Mouse (Mus musculus): ENCODE data around the gene Acin1.

Gene Acin1

GRCm38 (mm10) chr14:54686522-54687143 is at the start of gene Acin1:
Gene Acin1 (minus strand): TSS chr14:54686931.
- DNase-seq (ENCODE audit: extremely low read depth, insufficient read length, low spot score): peak; percentile 96

- no peak for DNase-seq (ENCODE audit: extremely low read depth, insufficient read length, low spot score)
These were observed 48.5 kb upstream of the Acin1 start for GRCm38 (mm10) chr14:54735221-54735620.

- DNase-seq (ENCODE audit: extremely low read depth, insufficient read length, low spot score): no peak
These were observed 47.3 kb upstream of the Acin1 start for GRCm38 (mm10) chr14:54734004-54734403.

- no peak for DNase-seq (ENCODE audit: extremely low read depth, insufficient read length, low spot score)
These were observed 45.5 kb upstream of the Acin1 start for GRCm38 (mm10) chr14:54732206-54732605.

GRCm38 (mm10) chr14:54730305-54730704 is 43.6 kb upstream of the Acin1 start:
- DNase-seq (ENCODE audit: extremely low read depth, insufficient read length, low spot score): no peak

GRCm38 (mm10) chr14:54728823-54729653 is 42.3 kb upstream of the Acin1 start:
- DNase-seq (ENCODE audit: extremely low read depth, insufficient read length, low spot score): no peak

- no peak for DNase-seq (ENCODE audit: extremely low read depth, insufficient read length, low spot score)
These were observed 40.8 kb upstream of the Acin1 start for GRCm38 (mm10) chr14:54727565-54727964.

- DNase-seq (ENCODE audit: extremely low read depth, insufficient read length, low spot score): no peak
These were observed 37.3 kb upstream of the Acin1 start for GRCm38 (mm10) chr14:54724049-54724448.

GRCm38 (mm10) chr14:54721711-54722110 is 35.0 kb upstream of the Acin1 start:
- DNase-seq (ENCODE audit: extremely low read depth, insufficient read length, low spot score): no peak

- DNase-seq (ENCODE audit: extremely low read depth, insufficient read length, low spot score): no peak
These were observed 34.1 kb upstream of the Acin1 start for GRCm38 (mm10) chr14:54720654-54721350.

- no peak for DNase-seq (ENCODE audit: extremely low read depth, insufficient read length, low spot score)
These were observed 33.3 kb upstream of the Acin1 start for GRCm38 (mm10) chr14:54720041-54720440.

GRCm38 (mm10) chr14:54715402-54715801 is 28.7 kb upstream of the Acin1 start:
- no peak for DNase-seq (ENCODE audit: extremely low read depth, insufficient read length, low spot score)

GRCm38 (mm10) chr14:54714617-54715081 is 27.9 kb upstream of the Acin1 start:
- DNase-seq (ENCODE audit: extremely low read depth, insufficient read length, low spot score): no peak

- DNase-seq (ENCODE audit: extremely low read depth, insufficient read length, low spot score): peak; percentile 56
These were observed 27.4 kb upstream of the Acin1 start for GRCm38 (mm10) chr14:54714121-54714520.

- peak; percentile 57 for DNase-seq (ENCODE audit: extremely low read depth, insufficient read length, low spot score)
These were observed 26.1 kb upstream of the Acin1 start for GRCm38 (mm10) chr14:54712861-54713260.

GRCm38 (mm10) chr14:54712074-54712473 is 25.3 kb upstream of the Acin1 start, which contains the start of gene Cebpe:
Gene Cebpe (minus strand): TSS chr14:54712174.
- DNase-seq (ENCODE audit: extremely low read depth, insufficient read length, low spot score): no peak

- DNase-seq (ENCODE audit: extremely low read depth, insufficient read length, low spot score): no peak
These were observed 22.3 kb upstream of the Acin1 start for GRCm38 (mm10) chr14:54709054-54709453.

GRCm38 (mm10) chr14:54706589-54707320 is 20.0 kb upstream of the Acin1 start:
- no peak for DNase-seq (ENCODE audit: extremely low read depth, insufficient read length, low spot score)

- no peak for DNase-seq (ENCODE audit: extremely low read depth, insufficient read length, low spot score)
These were observed 19.1 kb upstream of the Acin1 start for GRCm38 (mm10) chr14:54705844-54706243.

GRCm38 (mm10) chr14:54703207-54703606 is 16.5 kb upstream of the Acin1 start:
- DNase-seq (ENCODE audit: extremely low read depth, insufficient read length, low spot score): no peak

- DNase-seq (ENCODE audit: extremely low read depth, insufficient read length, low spot score): peak; percentile 40
These were observed 14.6 kb upstream of the Acin1 start for GRCm38 (mm10) chr14:54701298-54701697.
